Mouse (Mus musculus) retina, postnatal 7 days (tissue): ENCODE data around the gene Hilpda.
A peak's percentile ranks its signal among the peaks of the same experiment; 100 is the strongest.

Experiments used
- DNase-seq: peaks from one replicate; pipeline ENCODE4 v3.0.0-alpha.2; 2012; ENCODE audit warnings: low read depth, low spot score

Gene Hilpda

GRCm38 (mm10) chr6:29276746-29277145, 4.5 kb downstream of the Hilpda start:
- no peak for DNase-seq

- DNase-seq, result peak; percentile 66
Measured at GRCm38 (mm10) chr6:29278513-29279267, 6.4 kb downstream of the Hilpda start.

- DNase-seq, result no peak
Measured at GRCm38 (mm10) chr6:29279293-29279692, 7.0 kb downstream of the Hilpda start, which contains the start of gene Fam71f2. Gene Fam71f2, plus strand, starts transcription at chr6:29279593.

- DNase-seq, result no peak
Measured at GRCm38 (mm10) chr6:29280671-29281070, 8.4 kb downstream of the Hilpda start.

GRCm38 (mm10) chr6:29286870-29287269, 14.6 kb downstream of the Hilpda start:
- DNase-seq, result no peak

- DNase-seq, result no peak
Measured at GRCm38 (mm10) chr6:29287481-29287880, 15.2 kb downstream of the Hilpda start.

GRCm38 (mm10) chr6:29287944-29288343, 15.7 kb downstream of the Hilpda start:
- no peak for DNase-seq

GRCm38 (mm10) chr6:29288651-29289050, 16.4 kb downstream of the Hilpda start:
- DNase-seq, result no peak

- DNase-seq, result no peak
Measured at GRCm38 (mm10) chr6:29299112-29299511, 26.8 kb downstream of the Hilpda start.

- no peak for DNase-seq
Measured at GRCm38 (mm10) chr6:29303251-29303650, 31.0 kb downstream of the Hilpda start.

- DNase-seq, result no peak
Measured at GRCm38 (mm10) chr6:29303726-29304125, 31.4 kb downstream of the Hilpda start.

GRCm38 (mm10) chr6:29305462-29305861, 33.2 kb downstream of the Hilpda start:
- no peak for DNase-seq

GRCm38 (mm10) chr6:29308846-29309605, 36.7 kb downstream of the Hilpda start:
- DNase-seq, result no peak

GRCm38 (mm10) chr6:29313690-29314202, 41.5 kb downstream of the Hilpda start:
- DNase-seq, result no peak

- DNase-seq, result no peak
Measured at GRCm38 (mm10) chr6:29317286-29317685, 45.0 kb downstream of the Hilpda start.

GRCm38 (mm10) chr6:29317941-29318340, 45.7 kb downstream of the Hilpda start:
- no peak for DNase-seq

- DNase-seq, result no peak
Measured at GRCm38 (mm10) chr6:29318879-29319278, 46.6 kb downstream of the Hilpda start, which contains the start of gene Fam71f1. Gene Fam71f1, plus strand, starts transcription at chr6:29319140.

- DNase-seq, result no peak
Measured at GRCm38 (mm10) chr6:29321586-29321985, 49.3 kb downstream of the Hilpda start.

- no peak for DNase-seq
Measured at GRCm38 (mm10) chr6:29322147-29322546, 49.9 kb downstream of the Hilpda start.

GRCm38 (mm10) chr6:29322735-29323134, 50.4 kb downstream of the Hilpda start:
- no peak for DNase-seq
